Mouse (Mus musculus): ENCODE measurements around the gene Trim69. TPM values are rescaled to one million over a fixed set of nuclear protein-coding genes. Genes with fewer than 3 reads are reported as not detected.
"Not testable (repeated sequence)": the region's sequence is repeated elsewhere in the genome, so short reads cannot be mapped to it uniquely, and the experiment has no call there.

Gene Trim69
- polyA plus RNA-seq, 1 experiment = 0.12 TPM

GRCm38 (mm10) chr2:122194509-122194929 is 34.0 kb downstream of the Trim69 start:
- DNase-seq (ENCODE audit: low read depth, low spot score) = peak; percentile 40
- 26% methylated on average over 1 of the region's 1 CpGs for WGBS

GRCm38 (mm10) chr2:122201501-122201900 is 41.0 kb downstream of the Trim69 start:
- DNase-seq (ENCODE audit: low read depth, low spot score) = no peak
- 88% methylated on average over 1 of the region's 1 CpGs for WGBS

- DNase-seq (ENCODE audit: low read depth, low spot score) = no peak
- 22% methylated on average over 2 of the region's 2 CpGs for WGBS
Measured at GRCm38 (mm10) chr2:122206440-122207107, 46.1 kb downstream of the Trim69 start.

GRCm38 (mm10) chr2:122210534-122211228 is 50.2 kb downstream of the Trim69 start:
- 88% methylated on average over 3 of the region's 3 CpGs for WGBS
- no peak for DNase-seq (ENCODE audit: low read depth, low spot score)

DNA sequence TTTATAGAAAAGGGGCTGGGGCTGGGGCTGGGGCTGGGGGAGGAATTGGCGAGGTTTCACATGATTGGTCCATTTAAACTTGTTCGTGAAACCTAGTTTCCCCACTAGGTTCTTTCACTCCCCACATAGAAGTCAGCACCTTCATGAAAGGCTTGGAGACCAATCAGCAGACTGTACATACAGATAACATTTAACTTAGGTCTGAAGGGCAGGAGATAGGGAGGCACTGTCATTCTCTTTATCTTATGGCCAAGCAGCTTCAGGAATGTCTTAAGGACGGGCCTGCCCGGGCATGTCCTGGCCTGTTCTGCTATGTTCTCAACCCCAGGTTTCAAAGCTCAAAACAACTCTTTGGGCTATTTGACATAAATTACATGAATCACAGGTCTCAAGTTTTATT is 56.6 kb downstream of the Trim69 start:
- DNase-seq (ENCODE audit: low read depth, low spot score) = not testable (repeated sequence)
- 94% methylated on average over 4 of the region's 4 CpGs for WGBS

GRCm38 (mm10) chr2:122218234-122218633 is 57.7 kb downstream of the Trim69 start:
- 65% methylated on average over 2 of the region's 2 CpGs for WGBS
- DNase-seq (ENCODE audit: low read depth, low spot score) = no peak

DNA sequence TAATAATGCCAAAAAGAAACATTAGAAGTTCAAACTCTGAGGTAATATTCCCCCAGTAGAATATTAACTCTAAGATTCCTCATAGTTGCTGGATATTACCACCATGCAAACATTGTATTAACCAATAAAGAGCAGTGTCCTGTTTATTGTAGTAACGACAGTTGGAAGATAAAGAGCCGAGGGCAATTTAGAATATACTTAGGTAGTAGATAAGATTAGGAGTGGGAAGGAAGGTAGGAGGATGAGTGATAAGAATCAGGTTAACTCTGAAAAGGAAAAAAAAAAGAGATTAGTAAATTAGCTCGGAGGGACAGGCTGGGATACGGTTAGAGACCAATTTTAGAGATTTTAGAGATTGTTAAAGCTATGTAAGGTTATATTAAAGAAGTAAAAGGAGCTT is 60.9 kb downstream of the Trim69 start:
- no peak for DNase-seq (ENCODE audit: low read depth, low spot score)
- WGBS = 23% methylated on average over 4 of the region's 4 CpGs

GRCm38 (mm10) chr2:122221798-122222197 is 61.3 kb downstream of the Trim69 start:
- WGBS = 10% methylated on average over 5 of the region's 5 CpGs
- no peak for DNase-seq (ENCODE audit: low read depth, low spot score)

DNA sequence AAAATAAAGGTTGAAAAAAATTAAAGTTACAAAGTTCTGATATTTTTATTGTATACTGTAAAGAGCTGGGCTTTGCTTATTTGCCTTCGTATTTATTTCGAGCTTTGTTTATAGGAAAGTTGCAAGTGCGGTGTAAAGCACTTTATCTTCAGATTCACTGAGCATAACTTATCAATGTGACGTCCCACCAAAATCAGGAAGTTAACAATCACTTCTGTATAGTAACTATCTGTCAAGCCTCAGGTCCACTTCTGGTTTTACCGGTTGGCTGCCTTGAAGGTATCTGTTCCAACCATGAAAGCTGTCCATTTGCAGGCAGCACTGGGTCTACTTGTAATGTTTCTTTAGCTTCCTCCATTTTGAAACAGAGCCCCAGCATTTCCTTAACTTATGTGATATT is 61.8 kb downstream of the Trim69 start:
- 24% methylated on average over 5 of the region's 5 CpGs for WGBS
- no peak for DNase-seq (ENCODE audit: low read depth, low spot score)

- no peak for DNase-seq (ENCODE audit: low read depth, low spot score)
Measured at GRCm38 (mm10) chr2:122223654-122224053, 63.2 kb downstream of the Trim69 start.

Other genes with a start within 250 kb of the Trim69 start
- 3.1 and 4.8 TPM in 2 replicates for gene Ctdspl2, start 204.7 kb upstream of the Trim69 start, polyA plus RNA-seq (2012; rRNA removed)
- not detected in 2 replicates for gene Mageb3, start 204.6 kb upstream of the Trim69 start, polyA plus RNA-seq (2012; rRNA removed)
- 3.1 and 3.6 TPM in 2 replicates for gene Eif3j1, start 132.2 kb upstream of the Trim69 start, polyA plus RNA-seq (2012; rRNA removed)
- 6.4 and 10.3 TPM in 2 replicates for gene Spg11, start 42.3 kb upstream of the Trim69 start, polyA plus RNA-seq (2012; rRNA removed)
- 1,363 and 1,869 TPM in 2 replicates for gene B2m, start 13.0 kb upstream of the Trim69 start, polyA plus RNA-seq (2012; rRNA removed)
- 0.02 TPM in 1 of 2 replicates, not detected in the other for gene Patl2, start 25.5 kb downstream of the Trim69 start, polyA plus RNA-seq (2012; rRNA removed)
- not detected in 2 replicates for gene Terb2, start 25.6 kb downstream of the Trim69 start, polyA plus RNA-seq (2012; rRNA removed)
- 54.8 and 89.7 TPM in 2 replicates for gene Sord, start 74.0 kb downstream of the Trim69 start, polyA plus RNA-seq (2012; rRNA removed)
- 133 and 185 TPM in 2 replicates for gene Duox2, start 137.7 kb downstream of the Trim69 start, polyA plus RNA-seq (2012; rRNA removed)
- gene Duoxa2, start 138.2 kb downstream of the Trim69 start, polyA plus RNA-seq (2012; rRNA removed) = 263 and 294 TPM in 2 replicates
- 0.25 and 0.26 TPM in 2 replicates for gene Duoxa1, start 153.0 kb downstream of the Trim69 start, polyA plus RNA-seq (2012; rRNA removed)
- gene Duox1, start 155.0 kb downstream of the Trim69 start, polyA plus RNA-seq (2012; rRNA removed) = 0.19 TPM in 2 replicates
- 11.7 and 18.5 TPM in 2 replicates for gene Shf, start 208.5 kb downstream of the Trim69 start, polyA plus RNA-seq (2012; rRNA removed)